Mouse (Mus musculus): Measurements from ENCODE around the gene Ddx11.

Ddx11 gene

GRCm38 (mm10) chr17:66106601-66107267 is 16.6 kb upstream of the Ddx11 start:
- TF ChIP-seq POU5F1 (IDR thresholded peaks at IDR 0.05; ENCODE audit: borderline replicate concordance, low read length) (no peak), CTCF (conservative IDR thresholded peaks at IDR 0.05; ENCODE audit: low read length) (peak; percentile 98), NANOG (IDR thresholded peaks at IDR 0.05; ENCODE audit: borderline replicate concordance, low read length) (no peak)
- no peak overlapping the region for H3K4me3 ChIP-seq (replicated peaks; ENCODE audit: low read length)
- peaks cover 87% of the 10 kb centered on the region for H3K4me1 ChIP-seq (replicated peaks; ENCODE audit: low read depth, low read length)
- H3K36me3 ChIP-seq (ENCODE audit: insufficient read depth, low read length), result no peaks in the 10 kb centered on the region
- no peaks in the 10 kb centered on the region for H3K9me3 ChIP-seq (ENCODE audit: low read length)
- H3K27me3 ChIP-seq (ENCODE audit: insufficient read depth, low read length), result no peaks in the 10 kb centered on the region

GRCm38 (mm10) chr17:66107466-66107865 is 15.9 kb upstream of the Ddx11 start:
- peaks cover 86% of the 10 kb centered on the region for H3K4me1 ChIP-seq (replicated peaks; ENCODE audit: low read depth, low read length)
- peak overlapping the region; percentile 32; the same call in 1 of the 2 replicates for H3K4me3 ChIP-seq (replicated peaks; ENCODE audit: low read length)
- TF ChIP-seq CTCF (conservative IDR thresholded peaks at IDR 0.05; ENCODE audit: low read length) (no peak; the same call in 1 of the 2 replicates), NANOG (IDR thresholded peaks at IDR 0.05; ENCODE audit: borderline replicate concordance, low read length) (no peak), POU5F1 (IDR thresholded peaks at IDR 0.05; ENCODE audit: borderline replicate concordance, low read length) (no peak)

GRCm38 (mm10) chr17:66108198-66108597 is 15.1 kb upstream of the Ddx11 start:
- Histone ChIP-seq H3K4me1 (replicated peaks; ENCODE audit: low read depth, low read length) (peaks cover 82% of the 10 kb centered on the region), H3K36me3 (ENCODE audit: insufficient read depth, low read length) (no peaks in the 10 kb centered on the region), H3K27me3 (ENCODE audit: insufficient read depth, low read length) (no peaks in the 10 kb centered on the region), H3K9me3 (ENCODE audit: low read length) (no peaks in the 10 kb centered on the region), H3K4me3 (replicated peaks; ENCODE audit: low read length) (peak overlapping the region; percentile 32; the same call in 1 of the 2 replicates)
- no peak for TF ChIP-seq NANOG (IDR thresholded peaks at IDR 0.05; ENCODE audit: borderline replicate concordance, low read length)
- TF ChIP-seq POU5F1 (IDR thresholded peaks at IDR 0.05; ENCODE audit: borderline replicate concordance, low read length), result no peak
- TF ChIP-seq CTCF (conservative IDR thresholded peaks at IDR 0.05; ENCODE audit: low read length), result no peak

More at GRCm38 (mm10) chr17:66107466-66107865, 15.9 kb upstream of the Ddx11 start:
- Histone ChIP-seq H3K36me3 (ENCODE audit: insufficient read depth, low read length) (no peaks in the 10 kb centered on the region), H3K9me3 (ENCODE audit: low read length) (no peaks in the 10 kb centered on the region), H3K27me3 (ENCODE audit: insufficient read depth, low read length) (no peaks in the 10 kb centered on the region)

- TF ChIP-seq POU5F1 (IDR thresholded peaks at IDR 0.05; ENCODE audit: borderline replicate concordance, low read length), result no peak
- TF ChIP-seq CTCF (conservative IDR thresholded peaks at IDR 0.05; ENCODE audit: low read length), result no peak
- TF ChIP-seq NANOG (IDR thresholded peaks at IDR 0.05; ENCODE audit: borderline replicate concordance, low read length), result no peak
These were observed 12.6 kb upstream of the Ddx11 start for GRCm38 (mm10) chr17:66110746-66111145.

GRCm38 (mm10) chr17:66111402-66111959 is 11.8 kb upstream of the Ddx11 start, which contains the start of gene Washc1:
Gene Washc1 (plus strand): TSS chr17:66111545.
- TF ChIP-seq CTCF (conservative IDR thresholded peaks at IDR 0.05; ENCODE audit: low read length), result no peak
- no peak for TF ChIP-seq NANOG (IDR thresholded peaks at IDR 0.05; ENCODE audit: borderline replicate concordance, low read length)
- no peak for TF ChIP-seq POU5F1 (IDR thresholded peaks at IDR 0.05; ENCODE audit: borderline replicate concordance, low read length)
- peaks cover 67% of the 10 kb centered on the region for H3K4me1 ChIP-seq (replicated peaks; ENCODE audit: low read depth, low read length)
- no peaks in the 10 kb centered on the region for H3K9me3 ChIP-seq (ENCODE audit: low read length)
- no peaks in the 10 kb centered on the region for H3K27me3 ChIP-seq (ENCODE audit: insufficient read depth, low read length)
- peaks cover 31% of the 10 kb centered on the region for H3K36me3 ChIP-seq (ENCODE audit: insufficient read depth, low read length)
- H3K4me3 ChIP-seq (replicated peaks; ENCODE audit: low read length), result peak within 1 kb of the TSS; percentile 93

More at GRCm38 (mm10) chr17:66110746-66111145, 12.6 kb upstream of the Ddx11 start:
- Histone ChIP-seq H3K36me3 (ENCODE audit: insufficient read depth, low read length) (peaks cover 24% of the 10 kb centered on the region), H3K27me3 (ENCODE audit: insufficient read depth, low read length) (no peaks in the 10 kb centered on the region), H3K9me3 (ENCODE audit: low read length) (no peaks in the 10 kb centered on the region), H3K4me1 (replicated peaks; ENCODE audit: low read depth, low read length) (peaks cover 67% of the 10 kb centered on the region), H3K4me3 (replicated peaks; ENCODE audit: low read length) (peak overlapping the region; percentile 93)

GRCm38 (mm10) chr17:66112166-66112565 is 11.2 kb upstream of the Ddx11 start:
- no peaks in the 10 kb centered on the region for H3K27me3 ChIP-seq (ENCODE audit: insufficient read depth, low read length)

GRCm38 (mm10) chr17:66118991-66119390 is 4.3 kb upstream of the Ddx11 start:
- Histone ChIP-seq H3K9me3 (ENCODE audit: low read length) (no peaks in the 10 kb centered on the region), H3K36me3 (ENCODE audit: insufficient read depth, low read length) (peaks cover 67% of the 10 kb centered on the region), H3K4me3 (replicated peaks; ENCODE audit: low read length) (no peak overlapping the region), H3K4me1 (replicated peaks; ENCODE audit: low read depth, low read length) (peaks cover 18% of the 10 kb centered on the region; the same call in 1 of the 2 replicates), H3K27me3 (ENCODE audit: insufficient read depth, low read length) (no peaks in the 10 kb centered on the region)
- TF ChIP-seq POU5F1 (IDR thresholded peaks at IDR 0.05; ENCODE audit: borderline replicate concordance, low read length) (no peak), NANOG (IDR thresholded peaks at IDR 0.05; ENCODE audit: borderline replicate concordance, low read length) (no peak), CTCF (conservative IDR thresholded peaks at IDR 0.05; ENCODE audit: low read length) (no peak)

More at GRCm38 (mm10) chr17:66112166-66112565, 11.2 kb upstream of the Ddx11 start:
- Histone ChIP-seq H3K4me3 (replicated peaks; ENCODE audit: low read length) (peak overlapping the region; percentile 93), H3K36me3 (ENCODE audit: insufficient read depth, low read length) (peaks cover 38% of the 10 kb centered on the region), H3K9me3 (ENCODE audit: low read length) (no peaks in the 10 kb centered on the region), H3K4me1 (replicated peaks; ENCODE audit: low read depth, low read length) (peaks cover 66% of the 10 kb centered on the region)
- TF ChIP-seq POU5F1 (IDR thresholded peaks at IDR 0.05; ENCODE audit: borderline replicate concordance, low read length) (no peak), NANOG (IDR thresholded peaks at IDR 0.05; ENCODE audit: borderline replicate concordance, low read length) (no peak), CTCF (conservative IDR thresholded peaks at IDR 0.05; ENCODE audit: low read length) (no peak)

GRCm38 (mm10) chr17:66120701-66121100 is 2.6 kb upstream of the Ddx11 start:
- no peaks in the 10 kb centered on the region for H3K9me3 ChIP-seq (ENCODE audit: low read length)
- no peaks in the 10 kb centered on the region for H3K27me3 ChIP-seq (ENCODE audit: insufficient read depth, low read length)
- H3K4me3 ChIP-seq (replicated peaks; ENCODE audit: low read length), result no peak overlapping the region
- TF ChIP-seq CTCF (conservative IDR thresholded peaks at IDR 0.05; ENCODE audit: low read length) (no peak), POU5F1 (IDR thresholded peaks at IDR 0.05; ENCODE audit: borderline replicate concordance, low read length) (no peak), NANOG (IDR thresholded peaks at IDR 0.05; ENCODE audit: borderline replicate concordance, low read length) (no peak)
- peaks cover 50% of the 10 kb centered on the region for H3K36me3 ChIP-seq (ENCODE audit: insufficient read depth, low read length)
- H3K4me1 ChIP-seq (replicated peaks; ENCODE audit: low read depth, low read length), result peaks cover 32% of the 10 kb centered on the region
